Mouse (Mus musculus): ENCODE measurements at regions not wholly inside any gene's neighbourhood (a gene's known extent, or its start where the extent isn't known, plus 50 kb on each side); places are given as distances from the start of the nearest gene placed in this dataset.

GRCm38 (mm10) chr6:133170548-133170947 lies 65.8 kb downstream of the Smim10l1 start:
- in situ Hi-C loops (cut with MboI, MseI): no loop called here

DNA sequence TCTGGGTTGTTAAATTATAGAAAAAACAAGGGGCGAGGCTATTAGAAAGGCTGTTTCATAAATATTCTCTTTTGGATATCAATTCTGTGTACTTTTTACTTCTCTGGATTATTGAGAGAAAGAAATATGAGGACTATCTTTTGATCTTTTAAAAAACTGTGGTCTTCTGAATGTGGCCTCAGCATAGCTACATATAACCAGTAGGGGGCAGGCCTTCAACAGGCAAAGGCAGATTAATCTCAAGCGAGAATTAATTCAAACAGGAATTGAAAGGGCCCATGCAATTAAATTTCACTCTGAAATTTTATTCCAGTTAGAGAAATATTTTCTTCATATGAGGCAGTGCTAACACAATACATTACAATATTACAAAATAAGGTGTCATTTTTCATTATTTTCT lies 66.6 kb downstream of the Smim10l1 start:
- in situ Hi-C loops (cut with MboI, MseI): no loop called here

DNA sequence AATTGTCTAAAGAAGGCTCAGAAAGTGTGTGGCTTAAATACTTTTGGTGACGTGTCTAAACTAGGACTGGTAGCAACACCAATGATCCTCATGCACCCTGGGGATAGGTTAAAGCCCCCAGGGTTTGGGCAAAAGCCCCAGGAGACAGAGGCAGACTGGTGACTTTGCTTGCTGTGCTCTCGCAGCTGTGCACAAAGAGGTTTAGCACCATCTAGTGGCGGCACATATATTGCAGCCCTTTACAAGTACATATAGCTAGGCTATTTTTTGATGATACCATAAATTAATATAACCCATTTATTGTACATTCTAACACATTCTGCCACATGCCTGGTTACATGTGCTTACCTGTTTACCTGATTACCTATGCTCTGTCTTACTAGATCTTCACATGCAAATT lies 85.8 kb upstream of the 5530400C23Rik start:
- in situ Hi-C loops (cut with MboI, MseI): loop anchor here (5.0 kb wide), 1 partner anchor 554 kb away; the partner anchor contains the start of gene A630073D07Rik

Measured in regulatory T cell (primary cell).